In the genomic region with DNA sequence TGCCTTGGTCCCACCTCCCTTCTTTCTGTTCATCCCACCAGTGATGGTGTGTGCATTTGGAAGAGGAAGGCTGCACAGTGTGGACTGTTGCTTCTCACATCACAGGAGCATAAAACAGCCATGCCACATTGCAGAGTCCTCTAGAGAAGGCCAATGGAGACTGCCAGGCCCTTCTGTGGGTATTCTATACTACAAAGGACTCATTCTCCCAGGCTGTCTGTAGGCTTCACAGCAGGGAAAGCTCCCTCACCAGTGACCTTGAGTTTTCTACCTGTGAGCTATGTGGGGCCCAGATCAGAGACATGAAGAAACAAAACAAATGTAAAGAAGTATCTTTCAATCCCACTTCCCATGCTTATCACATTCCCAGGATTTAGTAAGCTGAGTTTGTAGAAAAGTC, we compare ENCODE assay signal across 32 mouse cellular contexts.
"Had no signal": no experiment of that assay in that cellular context is flagged by ENCODE, and none has a peak within 500 bp of the region (broad histone marks: within the 10 kb centered on the region; RNA-seq: fewer than 3 reads in every experiment).

No protein-coding gene starts in this region.

- H3K9me3 ChIP-seq: limb, embryonic 10.5 days; limb, embryonic 12.5 days; limb, embryonic 13.5 days; limb, embryonic 15.5 days; liver, embryonic 12.5 days; liver, embryonic 13.5 days; liver, embryonic 15.5 days; lung, embryonic 15.5 days; midbrain, embryonic 10.5 days; midbrain, embryonic 12.5 days; midbrain, embryonic 13.5 days; midbrain, embryonic 15.5 days; neural tube, embryonic 12.5 days had no signal

- H3K4me2 ChIP-seq: limb, embryonic 12.5 days; limb, embryonic 13.5 days; limb, embryonic 15.5 days; liver, embryonic 11.5 days; liver, embryonic 12.5 days; liver, embryonic 13.5 days; liver, embryonic 15.5 days; lung, embryonic 14.5 days; lung, embryonic 15.5 days; midbrain, embryonic 12.5 days; midbrain, embryonic 13.5 days; midbrain, embryonic 15.5 days; neural tube, embryonic 12.5 days had no signal

- ATAC-seq: liver, embryonic 12.5 days; liver, postnatal 0 days; lung, postnatal 0 days; midbrain, embryonic 13.5 days; midbrain, embryonic 15.5 days; midbrain, embryonic 16.5 days had no signal

- H3K4me3 ChIP-seq: left cerebral cortex, adult 2 months; limb, embryonic 10.5 days; limb, embryonic 12.5 days; limb, embryonic 13.5 days; limb, embryonic 15.5 days; liver, embryonic 12.5 days; liver, embryonic 13.5 days; liver, embryonic 15.5 days; lung, embryonic 15.5 days; megakaryocyte, embryonic 14.5 days; midbrain, embryonic 10.5 days; midbrain, embryonic 12.5 days; midbrain, embryonic 13.5 days; midbrain, embryonic 15.5 days; myocyte; neural tube, embryonic 12.5 days had no signal

- H3K27me3 ChIP-seq: limb, embryonic 12.5 days; limb, embryonic 13.5 days; limb, embryonic 15.5 days; liver, embryonic 12.5 days; liver, embryonic 13.5 days; liver, embryonic 15.5 days; lung, embryonic 15.5 days; megakaryocyte, embryonic 14.5 days; midbrain, embryonic 12.5 days; midbrain, embryonic 13.5 days; midbrain, embryonic 15.5 days; neural tube, embryonic 12.5 days had no signal

- H3K4me1 ChIP-seq: limb, embryonic 13.5 days; limb, embryonic 15.5 days; liver, embryonic 12.5 days; liver, embryonic 13.5 days; liver, embryonic 15.5 days; lung, embryonic 15.5 days; megakaryocyte, embryonic 14.5 days; neural tube, embryonic 12.5 days had no signal

- H3K27ac ChIP-seq: left cerebral cortex, adult 2 months; limb, embryonic 10.5 days; limb, embryonic 12.5 days; limb, embryonic 13.5 days; limb, embryonic 15.5 days; liver, embryonic 12.5 days; liver, embryonic 13.5 days; liver, embryonic 14.5 days; liver, embryonic 15.5 days; lung, embryonic 15.5 days; macrophage; midbrain, embryonic 10.5 days; midbrain, embryonic 12.5 days; midbrain, embryonic 13.5 days; midbrain, embryonic 15.5 days; neural tube, embryonic 12.5 days had no signal

- H3K9ac ChIP-seq: limb, embryonic 12.5 days; limb, embryonic 13.5 days; limb, embryonic 15.5 days; liver, embryonic 12.5 days; liver, embryonic 13.5 days; liver, embryonic 14.5 days; liver, embryonic 15.5 days; liver, postnatal 0 days; lung, embryonic 14.5 days; lung, embryonic 15.5 days; midbrain, embryonic 12.5 days; midbrain, embryonic 13.5 days; midbrain, embryonic 15.5 days; neural tube, embryonic 12.5 days had no signal

- DNase-seq: left cerebral cortex, postnatal 4 days; liver; liver, embryonic 13.5 days; liver, postnatal 0 days; lung, adult 18-20 months; lung, adult 2 months; lung, embryonic 14.5 days; lung, postnatal 10 days; lung, postnatal 14 days; lung, postnatal 36 days; lung, postnatal 4 days; midbrain, embryonic 14.5 days had no signal

- H3K36me3 ChIP-seq: limb, embryonic 10.5 days; limb, embryonic 12.5 days; limb, embryonic 13.5 days; limb, embryonic 15.5 days; liver, embryonic 12.5 days; liver, embryonic 13.5 days; liver, embryonic 15.5 days; lung, embryonic 15.5 days; midbrain, embryonic 10.5 days; midbrain, embryonic 12.5 days; midbrain, embryonic 13.5 days; midbrain, embryonic 15.5 days; neural tube, embryonic 12.5 days had no signal
